Mouse (Mus musculus) liver, embryonic 14.5 days (tissue): ENCODE results near the gene Upb1. TPM values are rescaled to one million over a fixed set of nuclear protein-coding genes. Genes with fewer than 3 reads are reported as not detected.
"Not testable (repeated sequence)": the region's sequence is repeated elsewhere in the genome, so short reads cannot be mapped to it uniquely, and the experiment has no call there.

Source experiments
- ATAC-seq: fragments of 200-750 bp; cut with Nextera tagmentation; 2 replicates; pipeline ENCODE4 v1.8.0; 2017; ENCODE audit warnings: moderate number of reproducible peaks, mild to moderate bottlenecking, moderate library complexity; ENCODE audit not compliant: insufficient read depth
- DNase-seq, 3 experiments: peaks; one replicate each; pipeline ENCODE4 v3.0.0-alpha.2; 2012 to 2013; ENCODE audit warnings: low read depth in 3 of 3, low spot score in 3 of 3
- H3K27ac ChIP-seq: fragments of 300-500 bp; sonication (generic); 2 replicates; pipeline ENCODE4 v1.5.1; 2014; ENCODE audit warnings: moderate library complexity, mild to moderate bottlenecking, control low read depth, inconsistent platforms
- H3K27me3 ChIP-seq: fragments of 300-500 bp; sonication (generic); 2 replicates; pipeline ENCODE4 v1.6.1; 2014; ENCODE audit warnings: mild to moderate bottlenecking, low read length, moderate library complexity; ENCODE audit not compliant: control insufficient read depth, insufficient read depth
- H3K36me3 ChIP-seq: fragments of 300-500 bp; sonication (generic); replicated peaks from 2 replicates; pipeline ENCODE4 v1.6.1; 2014; ENCODE audit warnings: low read depth; ENCODE audit not compliant: control insufficient read depth, insufficient read depth
- H3K4me1 ChIP-seq, 2 experiments: fragments of 200-500 bp in 1 of 2; fragments of 300-500 bp in 1 of 2; sonication (generic) in 1 of 2; replicated peaks; 2 replicates each; pipeline ENCODE4 v1.6.1; 2012 to 2014; ENCODE audit warnings: antibody characterized with exemption in 1 of 2, inconsistent platforms in 1 of 2, low read length in 1 of 2; ENCODE audit not compliant: control insufficient read depth in 2 of 2, insufficient read depth in 2 of 2
- H3K4me2 ChIP-seq: fragments of 300-500 bp; sonication (generic); 2 replicates; pipeline ENCODE4 v1.6.1; 2014; ENCODE audit warnings: low read depth, mild to moderate bottlenecking, control low read depth, moderate library complexity
- H3K4me3 ChIP-seq, 2 experiments: fragments of 200-500 bp in 1 of 2; fragments of 300-500 bp in 1 of 2; sonication (generic) in 1 of 2; 2 replicates each; pipeline ENCODE4 v1.5.1; 2012 to 2014; ENCODE audit warnings: low read depth in 2 of 2, low read length in 2 of 2, mild to moderate bottlenecking in 2 of 2, control low read depth in 1 of 2, inconsistent platforms in 1 of 2, moderate library complexity in 1 of 2; ENCODE audit not compliant: insufficient read depth in 1 of 2
- H3K9ac ChIP-seq: fragments of 300-500 bp; sonication (generic); replicated peaks from 2 replicates; pipeline ENCODE4 v1.6.1; 2014; ENCODE audit warnings: mild to moderate bottlenecking, control low read depth, moderate library complexity
- H3K9me3 ChIP-seq: fragments of 300-500 bp; sonication (generic); 2 replicates; pipeline ENCODE4 v1.6.1; 2016; ENCODE audit warnings: low read length, mixed read lengths; ENCODE audit not compliant: control insufficient read depth
- CTCF ChIP-seq: IDR thresholded peaks from 2 replicates; pipeline ENCODE4 v1.5.1; 2016; ENCODE audit warnings: antibody characterized with exemption, low read depth, control low read depth
- EP300 ChIP-seq: IDR thresholded peaks from 2 replicates; pipeline ENCODE4 v1.6.1; 2016; ENCODE audit warnings: antibody characterized with exemption, low read depth
- WGBS: fragments of 180-500 bp; shearing (Covaris S2); extraction: QIAGEN DNeasy Blood & Tissue Kit; methylation state at CpG from one replicate; pipeline ENCODE4 v1.1.7; 2014; ENCODE audit not compliant: insufficient replicate concordance; 5-methylcytosine and 5-hydroxymethylcytosine counted together
- polyA plus RNA-seq, 2 experiments: library from polyadenylated mRNA; depleted of rRNA in 1 of 2; stranded (reverse) in 1 of 2; unstranded in 1 of 2; fragments of >200 nt; fragmentation: Nextera tagmentation in 1 of 2; extraction: Ambion mirVana in 1 of 2; gene quantifications; 2 replicates each; pipeline versions ENCODE4 v1.2.1 to v1.2.3; 2012 to 2014

Upb1 gene
- polyA plus RNA-seq, 2 experiments = 8.8 to 20.1 TPM

DNA sequence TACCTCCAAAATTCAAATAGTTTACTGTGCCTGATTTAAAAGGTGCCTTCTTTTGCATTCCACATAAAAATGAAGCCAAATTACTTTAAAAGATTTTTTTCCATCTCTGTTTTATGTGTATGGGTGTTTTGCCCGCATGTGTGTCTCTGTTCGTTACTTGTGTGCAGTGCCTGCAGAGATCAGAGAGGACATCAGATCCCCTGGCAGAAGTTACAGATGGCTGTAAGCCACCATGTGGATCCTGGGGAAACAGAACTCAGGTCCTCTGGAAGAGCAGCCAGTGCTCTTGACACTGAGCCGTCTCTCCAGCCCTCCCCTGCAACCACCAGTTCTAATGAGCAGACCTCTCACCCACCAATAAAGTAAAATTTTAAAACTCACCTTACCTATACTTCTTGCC lies 61.8 kb downstream of the Upb1 start:
- H3K36me3 ChIP-seq = no peaks in the 10 kb centered on the region
- H3K9me3 ChIP-seq = no peaks in the 10 kb centered on the region
- no peak overlapping the region for H3K9ac ChIP-seq
- H3K4me2 ChIP-seq = no peak overlapping the region
- TF ChIP-seq CTCF (no peak), EP300 (no peak)
- H3K4me1 ChIP-seq = no peaks in the 10 kb centered on the region
- DNase-seq (no peak), ATAC-seq (no peak)
- H3K4me3 ChIP-seq = no peak overlapping the region
- H3K27ac ChIP-seq = no peak overlapping the region
- H3K27me3 ChIP-seq = no peaks in the 10 kb centered on the region
- 68% methylated on average over 3 of the region's 3 CpGs for WGBS

DNA sequence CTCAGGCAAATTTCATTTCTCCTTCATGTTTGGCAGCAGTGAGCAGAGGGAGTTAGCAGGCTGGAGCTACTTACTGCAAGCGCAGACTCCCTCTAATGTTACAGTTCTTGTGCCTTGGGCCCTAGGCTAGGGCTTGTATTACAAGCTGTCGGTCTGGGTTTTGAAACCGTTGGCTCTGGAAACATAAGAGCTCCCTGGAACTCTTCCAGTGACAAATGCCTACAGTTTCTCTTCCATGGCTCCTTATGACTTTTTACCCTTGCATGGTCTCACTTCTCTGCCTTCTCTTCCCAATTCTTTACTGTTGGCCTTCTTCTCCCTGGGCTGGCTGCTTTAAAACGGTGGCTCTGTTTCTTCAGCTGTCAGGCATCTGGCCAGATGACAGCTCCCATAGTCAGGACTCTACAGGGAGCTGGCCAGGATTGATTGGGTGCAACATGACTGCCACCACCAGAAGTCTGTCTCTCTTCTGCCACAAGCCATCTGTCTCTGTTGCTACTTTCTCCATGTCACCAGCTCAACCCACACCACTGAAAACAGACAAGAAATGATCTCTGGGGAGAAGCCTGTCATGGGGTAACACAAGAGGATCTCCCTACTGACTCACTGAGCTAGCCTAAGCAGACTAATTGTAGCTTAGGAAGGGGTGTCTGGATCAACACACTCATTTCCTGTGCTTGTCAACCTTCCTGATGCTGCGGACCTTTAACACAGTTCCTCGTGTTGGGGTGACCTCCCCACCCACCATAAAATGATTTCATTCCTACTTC lies 65.1 kb downstream of the Upb1 start:
- no peak for TF ChIP-seq EP300
- Histone ChIP-seq H3K9me3 (no peaks in the 10 kb centered on the region), H3K27me3 (no peaks in the 10 kb centered on the region), H3K4me1 (no peaks in the 10 kb centered on the region), H3K4me2 (no peak overlapping the region), H3K4me3 (no peak overlapping the region), H3K9ac (no peak overlapping the region), H3K36me3 (no peaks in the 10 kb centered on the region), H3K27ac (no peak overlapping the region)
- WGBS = 43% methylated on average over 6 of the region's 6 CpGs
- no peak for DNase-seq
- no peak for ATAC-seq

DNA sequence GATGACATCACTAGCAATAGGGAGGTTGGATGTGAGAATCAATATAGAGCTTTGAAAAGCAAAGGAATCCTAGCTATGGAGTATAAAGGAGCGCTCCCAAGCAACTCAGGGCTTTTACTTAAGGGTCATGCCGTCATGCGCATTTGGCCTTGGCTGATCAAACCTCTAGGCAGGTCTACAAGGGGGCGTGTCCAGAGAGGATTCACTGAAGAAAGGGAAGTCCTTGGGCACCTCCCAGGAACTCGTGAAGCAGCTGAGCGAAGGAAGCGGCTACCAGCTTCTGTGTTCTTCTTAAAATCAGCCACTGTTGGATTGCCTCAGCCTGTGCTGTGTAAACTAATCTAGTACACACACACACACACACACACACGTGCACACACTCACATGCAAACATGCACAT lies 72.5 kb downstream of the Upb1 start:
- no peak overlapping the region for H3K9ac ChIP-seq
- ATAC-seq (0 out of 2 replicates have a peak, but pooled peaks have one; percentile 15), DNase-seq (peak in 2 of 3 experiments; percentile 9 to 19)
- WGBS = 24% methylated on average over 8 of the region's 8 CpGs
- H3K4me1 ChIP-seq = peaks cover 0 to 3% of the 10 kb centered on the region in 2 experiments; a peak in 2 of 4 replicates
- TF ChIP-seq CTCF (no peak), EP300 (no peak)
- H3K4me2 ChIP-seq = no peak overlapping the region
- no peaks in the 10 kb centered on the region for H3K36me3 ChIP-seq
- H3K27me3 ChIP-seq = no peaks in the 10 kb centered on the region
- no peaks in the 10 kb centered on the region for H3K9me3 ChIP-seq
- H3K27ac ChIP-seq = no peak overlapping the region
- no peak overlapping the region for H3K4me3 ChIP-seq

DNA sequence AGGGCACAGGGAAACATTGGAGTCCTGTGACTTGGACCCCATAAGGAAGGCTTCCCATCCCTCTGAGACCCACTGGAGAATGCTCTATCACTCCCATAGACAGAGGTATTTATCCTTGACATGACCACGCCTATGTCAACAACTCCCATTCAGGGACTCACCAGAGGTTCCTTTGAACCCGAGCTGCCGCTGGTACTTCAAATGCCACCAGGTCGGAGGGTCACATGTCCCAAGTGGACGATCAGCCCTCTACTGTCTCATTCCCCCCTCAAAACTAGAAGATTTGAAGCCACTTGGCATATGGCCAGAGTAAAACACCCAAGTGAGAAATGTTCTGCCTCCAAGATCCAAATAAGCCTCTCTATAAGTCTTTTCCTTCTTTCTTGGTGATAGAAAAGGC lies 73.7 kb downstream of the Upb1 start:
- TF ChIP-seq EP300 = no peak
- no peak for TF ChIP-seq CTCF
- peaks cover 0 to 3% of the 10 kb centered on the region in 2 experiments; a peak in 2 of 4 replicates for H3K4me1 ChIP-seq
- no peak for ATAC-seq
- H3K4me2 ChIP-seq = no peak overlapping the region
- 49% methylated on average over 5 of the region's 5 CpGs for WGBS
- no peak for DNase-seq
- no peaks in the 10 kb centered on the region for H3K36me3 ChIP-seq
- no peak overlapping the region for H3K27ac ChIP-seq
- no peaks in the 10 kb centered on the region for H3K9me3 ChIP-seq
- no peak overlapping the region for H3K4me3 ChIP-seq
- no peak overlapping the region for H3K9ac ChIP-seq
- no peaks in the 10 kb centered on the region for H3K27me3 ChIP-seq

DNA sequence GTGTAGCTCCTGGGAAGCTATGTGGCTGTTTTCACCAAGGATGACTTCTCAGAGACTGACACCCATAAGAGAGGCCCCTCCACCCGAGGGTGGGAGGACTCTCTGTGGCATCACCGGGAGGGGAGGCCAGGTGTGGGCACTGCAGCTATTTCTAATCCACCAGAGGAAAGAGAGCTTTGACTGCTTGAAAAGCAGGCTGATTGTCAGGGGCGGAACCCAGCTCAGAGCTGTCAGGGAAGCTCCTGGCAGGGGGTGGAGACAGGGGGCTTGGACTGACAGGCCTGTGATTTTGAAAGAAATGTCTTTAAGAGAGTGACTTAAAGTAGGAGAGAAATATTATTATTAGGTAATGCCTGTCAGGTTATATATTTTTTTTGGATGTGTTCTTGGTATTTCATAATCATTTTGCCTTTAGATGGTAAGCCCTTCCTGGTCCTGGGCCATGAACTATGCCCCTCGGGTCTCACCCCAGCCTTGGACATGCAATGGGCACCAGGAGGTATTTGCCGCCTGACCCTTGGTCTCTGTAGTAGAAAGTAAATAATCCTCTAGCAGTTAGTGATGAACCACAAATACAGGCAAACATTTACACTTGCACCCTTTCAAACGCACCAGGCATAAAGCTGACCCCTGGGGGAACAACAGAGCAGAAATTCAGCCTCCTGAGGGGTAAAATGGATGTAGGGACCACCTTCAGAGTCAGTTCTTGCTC lies 74.4 kb downstream of the Upb1 start:
- H3K36me3 ChIP-seq, DNase-seq, H3K4me1 ChIP-seq, H3K4me2 ChIP-seq, H3K27me3 ChIP-seq, H3K27ac ChIP-seq, H3K9me3 ChIP-seq, H3K4me3 ChIP-seq, H3K9ac ChIP-seq: not testable (repeated sequence)
- 42% methylated on average over 5 of the region's 6 CpGs for whole genome bisulfite sequencing
- ATAC-seq = peak; percentile 74
